Mouse (Mus musculus) kidney, postnatal 25 days (tissue): Measurements from ENCODE around the gene Aox4.

Experiments used
- DNase-seq, 2 experiments: peaks; one replicate each; pipeline ENCODE4 v3.0.0; 2021; ENCODE audit warnings: mixed read lengths in 2 of 2

Gene Aox4

DNA sequence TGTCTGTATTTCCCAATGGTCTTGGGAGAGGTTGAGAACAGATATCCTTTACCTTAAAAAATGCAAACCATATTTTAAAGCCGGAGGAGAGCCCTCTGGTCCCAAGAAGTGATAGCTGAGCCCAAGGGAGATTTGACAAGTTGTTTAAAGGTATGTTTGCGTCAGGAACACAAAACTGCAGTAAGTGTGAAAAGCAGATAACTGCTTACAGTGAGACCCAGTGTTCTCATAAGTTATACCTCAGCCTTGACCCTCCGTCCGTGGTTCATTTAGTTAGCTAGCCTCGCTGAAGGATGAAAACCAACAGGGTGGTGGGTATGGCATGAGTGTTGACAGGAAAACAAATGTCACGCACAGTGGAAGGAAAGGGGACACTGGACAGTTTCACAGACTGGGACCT lies 92.8 kb downstream of the Aox4 start:
- no peak for DNase-seq

DNA sequence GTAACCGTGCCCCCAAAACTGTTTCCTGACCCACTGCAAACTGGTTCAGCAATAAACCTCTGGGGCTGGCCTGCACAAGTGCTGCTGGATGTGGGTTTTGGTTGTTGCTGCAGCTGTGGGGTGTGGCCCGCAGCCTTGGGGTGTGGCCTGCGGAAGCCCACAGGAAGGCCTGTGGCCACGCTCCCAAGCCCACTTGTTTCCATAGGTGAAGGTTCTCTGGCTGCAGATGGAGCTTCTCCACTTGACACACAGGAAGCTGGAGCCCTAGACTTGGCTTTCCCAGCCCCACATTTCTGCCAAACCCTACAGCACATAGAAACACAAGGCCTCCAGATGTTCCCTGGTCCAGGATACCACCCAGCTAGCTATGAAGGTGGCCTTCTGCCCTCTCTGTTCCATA lies 93.5 kb downstream of the Aox4 start:
- DNase-seq = no peak

DNA sequence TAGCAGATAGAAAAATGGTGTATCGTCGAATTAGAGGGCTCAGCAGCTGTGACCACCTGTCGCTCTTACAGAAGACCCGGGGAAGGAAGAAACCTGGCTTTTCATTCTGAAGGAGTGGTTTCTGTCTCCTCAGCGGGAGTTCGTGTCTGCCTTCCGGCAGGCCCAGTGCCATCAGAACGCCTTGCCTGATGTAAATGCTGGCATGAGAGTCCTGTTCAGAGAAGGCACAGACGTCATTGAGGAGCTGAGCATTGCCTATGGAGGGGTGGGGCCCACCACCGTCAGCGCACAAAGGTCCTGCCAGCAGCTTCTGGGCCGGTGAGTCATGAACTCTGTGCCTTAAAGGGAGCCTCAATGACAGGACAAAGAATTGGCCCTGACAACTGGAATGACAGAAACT lies 94.1 kb downstream of the Aox4 start:
- no peak for DNase-seq

DNA sequence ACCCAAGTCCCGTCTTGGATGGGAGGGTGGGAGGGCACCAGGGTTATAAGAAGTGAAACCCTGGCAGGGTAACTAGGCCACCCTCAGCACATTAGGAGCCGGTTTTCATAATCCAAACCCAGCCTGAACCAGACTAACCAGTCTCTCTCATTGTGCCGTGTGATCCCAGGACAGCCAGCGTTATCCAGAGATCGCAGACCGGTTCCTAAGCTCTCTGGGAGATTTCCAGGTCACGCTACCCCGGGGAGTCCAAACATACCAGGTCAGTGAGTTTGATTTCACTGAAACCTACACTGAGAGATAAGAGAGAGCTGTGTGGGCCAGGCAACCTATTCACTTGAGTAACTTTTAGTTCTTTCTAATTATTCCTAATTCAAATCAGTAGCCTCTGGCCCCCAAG lies 97.0 kb downstream of the Aox4 start:
- peak; percentile 35 to 69 for DNase-seq

DNA sequence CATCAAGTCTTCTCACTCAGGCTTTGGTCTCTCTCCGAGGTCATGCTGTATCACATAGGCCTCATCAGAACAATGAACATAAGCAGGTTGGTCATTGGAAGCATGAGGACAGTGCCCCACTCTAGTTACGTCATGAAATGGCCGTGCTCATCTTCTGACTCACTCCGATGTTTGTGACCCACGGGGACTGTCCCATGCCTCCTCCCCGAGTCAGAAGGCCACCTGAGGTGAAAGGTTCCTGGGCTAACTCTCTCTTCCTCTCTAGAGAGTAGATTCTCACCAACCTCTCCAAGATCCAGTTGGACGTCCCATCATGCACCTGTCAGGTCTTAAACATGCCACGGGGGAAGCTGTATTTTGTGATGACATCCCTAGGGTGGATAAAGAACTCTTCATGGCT lies 98.4 kb downstream of the Aox4 start:
- DNase-seq = no peak

DNA sequence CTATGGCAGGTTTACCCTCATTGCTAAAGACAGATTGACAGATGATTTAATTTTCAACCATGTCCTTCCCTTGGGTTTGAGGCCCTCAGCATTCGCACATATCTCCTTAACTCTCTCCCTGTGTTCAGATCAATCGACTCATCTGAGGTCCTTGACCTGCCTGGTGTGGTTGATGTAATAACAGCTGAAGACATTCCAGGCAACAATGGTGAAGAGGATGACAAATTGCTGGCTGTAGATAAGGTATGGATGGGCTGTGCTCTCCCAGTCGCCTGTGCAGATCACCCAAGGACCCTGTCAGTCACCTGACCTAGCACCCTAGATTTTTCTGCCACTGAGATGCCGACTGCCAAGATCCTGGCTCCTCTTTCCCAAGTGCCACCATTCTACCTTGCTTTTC lies 99.7 kb downstream of the Aox4 start:
- DNase-seq = no peak

DNA sequence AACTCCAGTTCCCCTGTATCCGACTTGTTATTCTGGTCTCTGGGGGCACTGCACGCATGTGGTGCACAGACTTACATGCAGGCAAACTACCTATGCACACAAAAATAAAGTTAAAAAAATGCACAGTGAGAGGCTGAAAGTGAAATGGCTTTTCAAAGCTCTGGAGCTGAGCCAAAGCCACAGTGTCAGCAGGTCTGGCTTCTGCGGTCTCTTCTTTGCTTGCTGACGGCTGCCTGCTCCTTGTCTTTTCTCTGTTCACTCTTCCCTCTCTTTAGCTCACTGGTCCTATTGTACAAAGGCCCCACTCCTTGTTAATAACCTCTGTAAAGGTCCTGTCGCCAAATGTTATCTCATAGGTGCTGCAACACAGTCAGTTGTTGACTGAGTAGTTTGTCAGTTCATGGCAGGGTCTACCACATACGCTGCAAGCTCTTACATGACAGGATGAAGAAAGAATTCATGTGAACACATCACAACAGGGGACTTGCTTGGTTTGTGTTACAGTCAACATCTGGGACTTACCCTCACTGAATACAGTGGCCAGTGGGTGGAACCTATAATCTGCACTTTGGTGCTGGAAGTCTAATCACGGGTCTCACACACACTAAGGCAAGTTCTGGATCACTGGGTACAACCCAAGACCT lies 101.1 kb downstream of the Aox4 start:
- no peak for DNase-seq

- no peak for DNase-seq
Measured at GRCm38 (mm10) chr1:58313173-58313572, 103.0 kb downstream of the Aox4 start.

DNA sequence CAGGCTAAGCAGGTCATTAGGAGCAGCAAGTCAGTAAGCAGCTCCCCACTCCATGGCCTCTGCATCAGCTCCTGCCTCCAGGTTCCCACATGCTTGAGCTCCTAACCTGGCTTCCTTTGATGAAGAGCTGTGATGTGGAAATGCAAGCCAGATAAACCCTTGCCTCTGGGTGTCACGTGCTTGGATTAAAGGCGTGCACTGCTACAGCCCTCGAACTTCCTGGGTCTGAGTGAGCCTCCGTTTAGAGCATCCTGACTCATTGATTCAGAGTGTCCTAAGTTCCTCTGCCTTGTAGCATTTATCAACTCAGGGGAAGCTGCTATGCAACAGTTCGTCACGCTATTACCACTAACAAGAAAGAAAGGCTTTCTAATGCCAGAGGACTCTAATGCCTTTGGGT lies 105.3 kb downstream of the Aox4 start:
- no peak for DNase-seq
